Mouse (Mus musculus) megakaryocyte, embryonic 14.5 days (primary cell): ENCODE data around the gene Adamts8. TPM values are rescaled to one million over a fixed set of nuclear protein-coding genes. Genes with fewer than 3 reads are reported as not detected.

Source experiments
- H3K27me3 ChIP-seq: replicated peaks from 2 replicates; pipeline ENCODE3; 2012; ENCODE audit warnings: inconsistent platforms
- H3K36me3 ChIP-seq: replicated peaks from 2 replicates; pipeline ENCODE3; 2012; ENCODE audit warnings: low read length, inconsistent platforms, mixed read lengths
- H3K4me1 ChIP-seq: 2 replicates; pipeline ENCODE4 v1.6.1; 2012; ENCODE audit warnings: inconsistent platforms
- H3K4me3 ChIP-seq: replicated peaks from 2 replicates; pipeline ENCODE3; 2012; ENCODE audit warnings: moderate library complexity, mild to moderate bottlenecking, inconsistent platforms
- H3K9me3 ChIP-seq: 2 replicates; pipeline ENCODE4 v1.6.1; 2012; ENCODE audit warnings: inconsistent platforms
- FLI1 ChIP-seq: IDR thresholded peaks from 2 replicates; pipeline ENCODE4 v1.6.1; 2012; ENCODE audit warnings: low read length, inconsistent platforms, mixed read lengths
- GATA1 ChIP-seq: IDR thresholded peaks from 3 replicates; pipeline ENCODE4 v1.6.1; 2012; ENCODE audit warnings: mixed read lengths, low read length, inconsistent platforms, borderline replicate concordance
- polyA plus RNA-seq: library from polyadenylated mRNA; stranded (reverse); fragments of >175 nt; gene quantifications from 2 replicates; pipeline ENCODE4 v1.2.3, GENCODE M21; 2012; ENCODE audit warnings: low replicate concordance; ENCODE audit not compliant: insufficient read depth

Adamts8 gene
- polyA plus RNA-seq, 1 experiment: not detected

DNA sequence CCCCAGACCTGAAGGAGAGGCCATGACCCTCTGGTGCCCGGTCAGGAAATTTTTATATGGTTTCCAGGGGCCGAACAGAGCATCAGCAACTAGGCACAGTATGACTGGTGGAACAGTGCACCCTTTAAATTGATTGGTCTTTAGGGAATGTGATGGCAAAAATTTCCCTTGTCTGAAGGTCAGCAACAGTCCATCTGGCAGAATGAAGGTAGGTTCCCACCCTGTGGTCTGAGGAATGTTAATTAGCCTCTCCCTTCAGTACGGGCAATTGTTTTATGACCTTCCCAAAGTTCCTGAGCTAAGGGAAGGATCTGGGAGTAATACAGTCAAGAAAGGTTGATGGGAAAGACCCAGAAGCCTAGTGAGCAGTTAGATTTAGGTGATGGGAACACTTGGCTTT, 67.7 kb downstream of the Adamts8 start:
- Histone ChIP-seq H3K4me3 (no peak overlapping the region), H3K9me3 (no peaks in the 10 kb centered on the region), H3K27me3 (peaks cover 6% of the 10 kb centered on the region), H3K36me3 (no peaks in the 10 kb centered on the region), H3K4me1 (peaks cover 7% of the 10 kb centered on the region; the same call in 1 of the 2 replicates)
- no peak for TF ChIP-seq FLI1
- TF ChIP-seq GATA1: no peak

DNA sequence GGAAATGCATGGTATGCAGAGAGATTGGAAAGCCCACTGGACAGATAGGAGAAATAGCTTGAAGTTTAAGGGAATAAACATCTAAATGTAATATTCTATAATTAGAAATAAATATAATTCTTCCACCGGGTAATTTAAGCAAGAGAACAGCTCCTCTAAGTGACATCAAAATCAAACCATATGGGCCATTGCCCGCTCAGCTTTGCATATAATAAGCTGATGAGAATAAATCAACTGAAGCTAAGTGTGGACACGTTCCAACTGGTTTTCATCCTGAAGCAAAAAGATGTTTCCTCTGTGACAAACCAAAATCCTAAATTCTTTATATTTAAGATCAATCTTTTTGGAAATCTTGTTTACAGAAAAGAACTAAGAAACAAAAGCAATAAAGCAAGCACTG, 68.4 kb downstream of the Adamts8 start:
- Histone ChIP-seq H3K4me1 (peaks cover 7% of the 10 kb centered on the region; the same call in 1 of the 2 replicates), H3K36me3 (no peaks in the 10 kb centered on the region), H3K4me3 (no peak overlapping the region), H3K27me3 (peaks cover 6% of the 10 kb centered on the region), H3K9me3 (no peaks in the 10 kb centered on the region)
- TF ChIP-seq GATA1: no peak
- no peak for TF ChIP-seq FLI1

DNA sequence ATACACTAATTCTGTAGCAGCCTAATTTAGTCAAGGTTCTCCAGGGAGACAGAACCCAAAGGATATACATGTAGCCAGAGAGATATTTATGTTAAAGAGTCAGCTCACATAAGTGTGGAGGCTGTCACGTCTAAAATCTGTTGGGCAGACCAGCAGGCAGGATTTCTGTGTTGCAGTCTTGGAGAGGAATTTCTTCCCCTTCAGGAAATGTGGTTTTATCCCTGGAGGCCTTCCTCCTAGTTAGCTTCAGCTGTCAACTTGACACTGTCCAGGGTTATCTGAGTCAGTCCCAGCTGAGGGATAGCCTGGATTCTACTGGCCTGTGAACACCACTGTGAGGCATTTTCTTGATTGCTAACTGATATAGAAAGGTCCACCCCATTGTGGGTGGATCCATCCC, 69.2 kb downstream of the Adamts8 start:
- H3K36me3 ChIP-seq: no peaks in the 10 kb centered on the region

DNA sequence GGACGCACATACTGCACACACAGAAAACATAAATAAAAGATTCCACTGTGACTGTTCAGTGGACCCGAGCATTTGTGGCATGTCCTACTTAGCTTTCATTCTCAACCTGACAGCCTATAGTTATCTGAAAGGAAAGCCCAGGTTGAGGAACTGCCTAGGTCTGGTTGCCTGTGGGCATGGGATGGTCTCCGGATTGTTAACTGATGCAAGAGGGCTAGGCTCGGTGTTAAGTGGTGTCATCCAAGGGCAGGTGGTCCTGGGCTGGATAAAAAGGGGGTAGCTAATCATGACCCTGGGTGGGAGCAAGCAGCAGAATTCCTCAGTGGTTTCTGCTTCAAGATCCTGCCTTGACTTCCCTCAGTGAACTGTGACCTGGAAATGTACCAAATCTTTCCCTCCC, 70.3 kb downstream of the Adamts8 start:
- H3K4me3 ChIP-seq: no peak overlapping the region
- peaks cover 7% of the 10 kb centered on the region; the same call in 1 of the 2 replicates for H3K4me1 ChIP-seq
- H3K9me3 ChIP-seq: no peaks in the 10 kb centered on the region
- H3K27me3 ChIP-seq: peaks cover 8% of the 10 kb centered on the region
- TF ChIP-seq FLI1 (no peak), GATA1 (no peak)
- no peaks in the 10 kb centered on the region for H3K36me3 ChIP-seq

More for the DNA sequence above, 69.2 kb downstream of the Adamts8 start:
- no peak for TF ChIP-seq GATA1
- TF ChIP-seq FLI1: no peak
- H3K27me3 ChIP-seq: peaks cover 8% of the 10 kb centered on the region
- H3K9me3 ChIP-seq: no peaks in the 10 kb centered on the region
- H3K4me1 ChIP-seq: peaks cover 7% of the 10 kb centered on the region; the same call in 1 of the 2 replicates
- H3K4me3 ChIP-seq: no peak overlapping the region

DNA sequence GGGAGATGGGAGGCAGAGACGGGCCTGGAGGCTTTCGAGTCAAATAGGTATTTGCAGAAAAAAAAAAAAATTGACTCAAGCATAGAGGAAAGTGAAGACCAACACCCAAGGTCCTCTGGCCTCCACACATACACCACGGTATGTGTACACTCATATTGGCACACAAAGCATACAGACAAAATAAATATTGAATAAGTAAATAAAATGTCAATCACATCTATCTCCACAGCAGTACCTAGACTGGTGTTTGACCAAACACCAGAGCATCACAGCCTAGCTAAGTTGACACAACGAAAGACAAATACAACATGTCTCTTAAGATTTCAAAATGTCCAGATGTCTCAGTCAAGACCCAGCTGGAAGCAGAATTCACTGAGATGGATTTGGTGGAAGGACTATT, 71.1 kb downstream of the Adamts8 start:
- Histone ChIP-seq H3K36me3 (no peaks in the 10 kb centered on the region), H3K4me3 (no peak overlapping the region), H3K9me3 (no peaks in the 10 kb centered on the region), H3K27me3 (peaks cover 8% of the 10 kb centered on the region), H3K4me1 (peaks cover 7% of the 10 kb centered on the region; the same call in 1 of the 2 replicates)
- no peak for TF ChIP-seq FLI1
- no peak for TF ChIP-seq GATA1

Other genes with a start within 250 kb of the Adamts8 start
- 0.07 and 0.49 TPM in 2 replicates for gene Adamts15, start 20.1 kb upstream of the Adamts8 start, polyA plus RNA-seq
- gene Zbtb44, start 88.1 kb downstream of the Adamts8 start, polyA plus RNA-seq: 0.85 and 2.1 TPM in 2 replicates
- 2.6 TPM in 1 of 2 replicates, not detected in the other for gene St14, start 189.3 kb downstream of the Adamts8 start, polyA plus RNA-seq